Mouse (Mus musculus): ENCODE measurements around the gene B4galt3. TPM values are rescaled to one million over a fixed set of nuclear protein-coding genes. Genes with fewer than 3 reads are reported as not detected.
A peak's percentile ranks its signal among the peaks of the same experiment; 100 is the strongest.

The B4galt3 gene
- polyA plus RNA-seq, 1 experiment from 2014 or later, result 80.6 TPM

DNA sequence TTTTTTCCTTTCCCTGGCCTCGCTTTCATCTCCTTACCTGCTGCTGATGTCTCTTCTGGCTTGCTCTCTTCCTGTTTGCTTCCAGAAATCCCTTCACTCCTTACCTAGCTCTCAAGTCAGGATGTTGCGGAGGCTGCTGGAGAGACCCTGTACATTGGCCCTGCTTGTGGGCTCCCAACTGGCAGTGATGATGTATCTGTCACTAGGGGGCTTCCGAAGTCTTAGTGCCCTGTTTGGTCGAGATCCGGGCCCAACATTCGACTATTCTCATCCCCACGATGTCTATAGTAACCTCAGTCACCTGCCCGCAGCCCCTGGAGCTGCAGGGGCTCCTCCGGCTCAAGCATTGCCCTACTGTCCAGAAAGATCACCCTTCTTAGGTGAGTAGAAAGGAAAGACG, 1.5 kb downstream of the B4galt3 start:
- Histone ChIP-seq H3K36me3 (peaks cover 41% of the 10 kb centered on the region), H3K4me2 (replicated peaks) (no peak overlapping the region), H3K4me1 (peaks cover 11% of the 10 kb centered on the region), H3K9ac (replicated peaks) (no peak overlapping the region), H3K4me3 (no peak overlapping the region), H3K27ac (replicated peaks) (no peak overlapping the region), H3K9me3 (no peaks in the 10 kb centered on the region), H3K27me3 (no peaks in the 10 kb centered on the region)
- 83% methylated on average over 10 of the region's 10 CpGs for WGBS
- ATAC-seq (ENCODE audit: low FRiP score, low read depth), result no peak

DNA sequence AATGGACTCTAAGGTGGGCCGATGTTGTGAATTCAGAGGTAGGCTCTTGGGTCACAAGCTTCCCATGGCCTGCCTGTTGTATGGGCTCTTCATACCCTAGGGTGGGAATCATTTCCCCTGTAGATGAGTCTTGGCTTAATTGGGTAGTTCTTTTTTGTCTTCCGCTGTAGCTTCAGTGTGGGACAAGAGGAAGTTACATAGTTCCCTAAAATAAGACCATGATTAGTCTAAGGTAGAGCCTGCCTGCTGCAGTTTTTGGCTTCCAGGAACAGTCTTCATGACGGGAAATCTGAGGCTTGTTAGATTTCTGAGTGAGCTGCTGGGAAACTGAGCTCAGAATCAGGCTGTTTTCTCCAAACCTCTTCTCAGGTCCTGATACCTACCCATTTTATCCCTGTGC, 2.0 kb downstream of the B4galt3 start:
- Histone ChIP-seq H3K9me3 (no peaks in the 10 kb centered on the region), H3K9ac (replicated peaks) (no peak overlapping the region), H3K27me3 (no peaks in the 10 kb centered on the region), H3K27ac (replicated peaks) (no peak overlapping the region), H3K36me3 (peaks cover 46% of the 10 kb centered on the region), H3K4me1 (peaks cover 11% of the 10 kb centered on the region), H3K4me2 (replicated peaks) (no peak overlapping the region), H3K4me3 (no peak overlapping the region)
- no peak for ATAC-seq (ENCODE audit: low FRiP score, low read depth)
- WGBS, result 92% methylated on average over 3 of the region's 3 CpGs

DNA sequence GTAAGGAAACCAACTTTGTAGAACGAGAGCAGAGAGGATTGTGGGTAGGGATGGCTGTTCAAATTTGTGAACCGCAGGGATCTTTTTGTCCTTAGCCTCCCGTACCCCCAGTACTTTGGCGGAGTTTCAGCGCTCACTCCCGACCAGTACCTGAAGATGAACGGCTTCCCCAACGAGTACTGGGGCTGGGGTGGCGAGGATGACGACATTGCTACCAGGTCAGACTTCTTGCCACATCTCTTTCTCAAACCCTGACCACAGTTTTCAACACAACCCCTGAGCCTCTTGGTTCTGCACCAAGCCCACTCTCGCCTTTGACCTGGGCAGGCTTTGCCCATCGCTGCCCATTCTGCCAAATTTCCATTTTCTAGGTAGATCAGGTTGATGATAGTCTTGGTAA, 4.0 kb downstream of the B4galt3 start:
- Histone ChIP-seq H3K9ac (replicated peaks) (no peak overlapping the region), H3K4me1 (peaks cover 11% of the 10 kb centered on the region), H3K27me3 (no peaks in the 10 kb centered on the region), H3K36me3 (peaks cover 63% of the 10 kb centered on the region), H3K9me3 (no peaks in the 10 kb centered on the region), H3K4me2 (replicated peaks) (no peak overlapping the region), H3K4me3 (no peak overlapping the region), H3K27ac (replicated peaks) (no peak overlapping the region)
- 90% methylated on average over 12 of the region's 12 CpGs for WGBS
- no peak for ATAC-seq (ENCODE audit: low FRiP score, low read depth)

DNA sequence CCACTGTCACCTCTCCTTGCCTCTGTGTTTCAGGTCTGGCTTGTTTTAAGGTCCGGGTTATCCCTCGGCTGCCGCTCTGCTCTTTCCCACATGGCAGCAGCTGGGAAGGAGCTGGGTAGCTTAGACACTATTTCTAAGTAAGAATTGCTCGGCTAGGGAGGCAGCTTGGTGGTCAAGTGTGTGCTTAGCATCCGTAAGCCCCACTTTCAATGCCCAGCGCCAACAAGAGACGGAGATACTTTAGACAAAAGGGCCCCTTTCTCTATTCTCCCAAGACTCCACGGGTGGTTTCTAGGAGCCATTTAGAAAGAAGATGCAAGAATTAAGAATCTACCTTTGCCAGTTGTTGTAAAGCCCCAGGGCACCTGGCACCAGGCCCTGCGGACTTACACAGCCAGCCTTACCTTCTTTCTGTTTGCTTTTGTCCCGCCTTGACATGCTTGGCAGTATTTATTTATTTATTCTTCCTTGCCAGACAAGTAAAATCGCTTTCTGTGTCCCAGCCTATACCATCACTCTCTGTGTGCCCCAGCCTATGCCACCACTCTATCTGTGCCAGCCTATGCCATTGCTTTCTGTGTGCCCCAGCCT, 5.1 kb downstream of the B4galt3 start:
- ATAC-seq (ENCODE audit: low FRiP score, low read depth), result no peak
- peaks cover 63% of the 10 kb centered on the region for H3K36me3 ChIP-seq
- WGBS, result 84% methylated on average over 11 of the region's 11 CpGs
- no peak overlapping the region for H3K4me3 ChIP-seq
- no peak overlapping the region for H3K9ac ChIP-seq (replicated peaks)
- no peak overlapping the region for H3K4me2 ChIP-seq (replicated peaks)
- H3K27me3 ChIP-seq, result no peaks in the 10 kb centered on the region
- H3K27ac ChIP-seq (replicated peaks), result no peak overlapping the region
- H3K4me1 ChIP-seq, result peaks cover 18% of the 10 kb centered on the region
- H3K9me3 ChIP-seq, result no peaks in the 10 kb centered on the region

DNA sequence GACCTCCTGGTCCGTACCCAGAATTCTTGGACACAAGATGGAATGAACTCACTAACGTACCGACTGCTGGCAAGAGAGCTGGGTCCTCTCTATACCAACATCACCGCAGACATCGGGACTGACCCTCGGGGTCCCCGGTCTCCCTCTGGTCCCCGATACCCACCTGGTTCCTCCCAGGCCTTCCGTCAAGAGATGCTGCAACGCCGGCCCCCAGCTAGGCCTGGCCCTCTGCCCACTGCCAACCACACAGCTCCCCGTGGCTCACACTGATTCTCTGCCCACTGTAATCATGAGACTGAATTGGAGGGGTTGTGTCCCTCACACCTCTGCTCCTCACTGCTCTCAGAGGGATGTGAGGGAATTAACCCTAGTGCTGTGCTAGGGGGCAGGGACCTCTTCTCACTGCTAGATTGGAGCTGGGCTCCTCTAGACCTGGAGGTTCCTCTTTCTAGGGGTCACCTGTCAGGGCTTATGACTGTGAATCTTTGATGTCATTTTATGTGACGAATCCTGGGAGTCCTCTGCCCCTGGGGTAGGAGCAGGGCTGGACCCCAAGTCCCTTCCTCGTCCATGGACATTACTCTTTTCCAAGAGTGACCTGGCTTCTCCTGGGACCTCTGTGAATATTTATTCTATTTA, 6.1 kb downstream of the B4galt3 start:
- no peak overlapping the region for H3K4me2 ChIP-seq (replicated peaks)
- H3K9me3 ChIP-seq, result no peaks in the 10 kb centered on the region
- H3K27me3 ChIP-seq, result no peaks in the 10 kb centered on the region
- WGBS, result 91% methylated on average over 14 of the region's 14 CpGs
- H3K27ac ChIP-seq (replicated peaks), result no peak overlapping the region
- no peak overlapping the region for H3K9ac ChIP-seq (replicated peaks)
- ATAC-seq (ENCODE audit: low FRiP score, low read depth), result no peak
- peaks cover 16% of the 10 kb centered on the region for H3K4me1 ChIP-seq
- H3K4me3 ChIP-seq, result no peak overlapping the region
- H3K36me3 ChIP-seq, result peaks cover 63% of the 10 kb centered on the region

DNA sequence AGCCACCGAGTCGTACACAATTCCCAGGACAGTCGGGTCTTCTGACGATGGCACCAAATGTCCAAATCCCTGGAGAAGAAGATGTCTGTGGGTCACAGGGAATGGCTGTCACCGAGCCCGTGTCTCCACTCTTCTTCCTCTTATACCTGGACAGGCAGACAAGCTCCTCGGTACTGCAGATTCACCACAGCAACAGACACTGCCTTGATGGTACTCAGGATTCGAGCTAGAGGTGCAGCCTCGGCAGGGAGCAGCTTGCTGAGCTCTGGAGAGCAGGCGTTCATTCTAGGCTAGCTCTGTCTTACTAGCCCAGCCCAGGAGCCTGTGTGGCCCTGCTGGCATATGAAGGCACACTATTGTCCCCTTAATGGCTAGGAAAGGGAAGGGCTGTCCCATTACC, 7.6 kb downstream of the B4galt3 start:
- H3K27me3 ChIP-seq, result no peaks in the 10 kb centered on the region
- H3K9ac ChIP-seq (replicated peaks), result no peak overlapping the region
- no peak overlapping the region for H3K27ac ChIP-seq (replicated peaks)
- no peak overlapping the region for H3K4me3 ChIP-seq
- H3K9me3 ChIP-seq, result no peaks in the 10 kb centered on the region
- no peak overlapping the region for H3K4me2 ChIP-seq (replicated peaks)
- peaks cover 65% of the 10 kb centered on the region for H3K36me3 ChIP-seq
- H3K4me1 ChIP-seq, result peaks cover 21% of the 10 kb centered on the region
- no peak for ATAC-seq (ENCODE audit: low FRiP score, low read depth)
- 85% methylated on average over 10 of the region's 10 CpGs for WGBS

DNA sequence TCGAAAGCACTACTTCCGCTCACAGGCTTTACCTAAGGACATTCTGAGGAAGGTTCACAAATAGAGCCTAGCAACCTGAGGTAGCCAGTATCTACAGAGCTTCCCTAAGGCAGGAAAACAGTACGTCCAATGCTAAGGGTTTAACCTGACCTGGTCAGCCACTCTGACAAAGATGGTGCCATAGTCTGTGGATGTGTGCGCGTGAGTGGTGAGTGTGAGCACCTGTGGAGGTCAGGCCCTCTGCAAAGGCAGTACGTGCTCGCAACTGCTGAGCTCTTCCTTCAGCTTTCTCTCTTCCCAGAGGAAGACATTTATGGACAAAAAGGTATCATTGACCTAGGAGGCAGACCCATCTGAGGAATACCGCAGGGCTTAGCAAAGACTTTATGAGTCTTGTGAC, 8.3 kb downstream of the B4galt3 start:
- no peak overlapping the region for H3K4me3 ChIP-seq
- no peak overlapping the region for H3K27ac ChIP-seq (replicated peaks)
- peaks cover 21% of the 10 kb centered on the region for H3K4me1 ChIP-seq
- H3K36me3 ChIP-seq, result peaks cover 66% of the 10 kb centered on the region
- no peak for ATAC-seq (ENCODE audit: low FRiP score, low read depth)
- no peak overlapping the region for H3K4me2 ChIP-seq (replicated peaks)
- H3K9me3 ChIP-seq, result no peaks in the 10 kb centered on the region
- H3K9ac ChIP-seq (replicated peaks), result no peak overlapping the region
- 92% methylated on average over 8 of the region's 8 CpGs for WGBS
- H3K27me3 ChIP-seq, result no peaks in the 10 kb centered on the region

DNA sequence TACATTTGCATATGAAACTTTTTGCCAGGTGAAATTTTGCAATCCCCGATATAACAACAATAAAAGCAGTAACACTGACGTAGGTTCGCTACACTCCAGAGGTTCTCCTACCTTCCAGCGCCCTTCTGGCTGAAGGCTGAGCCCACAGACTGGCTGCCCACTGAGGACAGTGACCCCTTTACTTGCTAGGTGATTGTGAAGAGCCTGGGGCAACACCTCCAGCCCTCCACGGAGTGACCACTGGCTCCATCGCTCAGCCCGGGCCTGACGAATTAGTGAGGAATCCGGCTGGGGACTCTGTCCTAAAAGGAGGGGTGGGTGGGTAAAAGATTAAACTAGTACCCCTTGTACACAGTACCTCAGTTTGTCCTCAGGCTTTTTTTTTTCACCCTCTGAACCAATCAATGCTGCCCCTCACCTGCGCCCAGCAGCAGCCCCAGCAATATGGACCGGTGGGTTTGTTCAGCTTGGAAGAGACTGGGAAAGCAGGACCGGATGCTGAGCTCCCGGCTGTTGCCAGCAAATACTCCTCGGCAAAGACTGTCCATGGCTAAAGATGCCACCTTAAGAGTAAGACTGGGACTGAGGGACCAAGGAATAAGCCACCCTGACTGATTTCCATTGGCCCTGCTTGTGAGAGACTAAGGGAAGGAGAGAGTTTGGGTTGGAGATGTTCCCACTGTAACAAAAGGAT, 9.0 kb downstream of the B4galt3 start:
- 87% methylated on average over 14 of the region's 14 CpGs for WGBS
- H3K27ac ChIP-seq (replicated peaks), result no peak overlapping the region
- no peaks in the 10 kb centered on the region for H3K27me3 ChIP-seq
- no peak for ATAC-seq (ENCODE audit: low FRiP score, low read depth)
- H3K9me3 ChIP-seq, result no peaks in the 10 kb centered on the region
- H3K4me3 ChIP-seq, result no peak overlapping the region
- peaks cover 21% of the 10 kb centered on the region for H3K4me1 ChIP-seq
- peak overlapping the region; percentile 77; the same call in 1 of the 2 replicates for H3K9ac ChIP-seq (replicated peaks)
- H3K4me2 ChIP-seq (replicated peaks), result no peak overlapping the region
- peaks cover 65% of the 10 kb centered on the region for H3K36me3 ChIP-seq

DNA sequence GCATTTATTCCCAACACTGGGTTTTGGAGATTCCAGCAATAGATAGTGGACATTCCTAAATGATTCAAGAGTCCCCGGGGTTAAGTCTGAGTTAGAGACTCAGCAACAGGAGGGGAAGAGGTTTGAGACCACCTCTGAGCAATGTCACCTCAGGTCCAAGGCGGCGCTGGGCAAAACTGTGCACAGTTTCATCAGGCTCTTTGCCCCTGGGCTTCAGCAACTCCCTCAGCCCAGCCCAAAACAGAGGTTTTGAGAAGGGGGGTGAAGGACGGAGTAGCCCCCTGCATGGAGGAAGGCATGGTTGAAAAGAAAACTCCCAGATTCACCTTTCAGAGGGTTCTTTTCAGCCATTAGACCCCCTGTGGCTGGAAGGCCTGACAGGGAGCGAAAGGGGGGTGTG, 9.6 kb downstream of the B4galt3 start:
- Histone ChIP-seq H3K36me3 (peaks cover 64% of the 10 kb centered on the region), H3K9ac (replicated peaks) (peak overlapping the region; percentile 77), H3K4me3 (peak overlapping the region; percentile 68), H3K27ac (replicated peaks) (no peak overlapping the region; the same call in 1 of the 2 replicates), H3K4me2 (replicated peaks) (peak overlapping the region; percentile 85), H3K27me3 (no peaks in the 10 kb centered on the region), H3K9me3 (no peaks in the 10 kb centered on the region), H3K4me1 (peaks cover 21% of the 10 kb centered on the region)
- WGBS, result 57% methylated on average over 5 of the region's 5 CpGs
- ATAC-seq (ENCODE audit: low FRiP score, low read depth), result no peak

DNA sequence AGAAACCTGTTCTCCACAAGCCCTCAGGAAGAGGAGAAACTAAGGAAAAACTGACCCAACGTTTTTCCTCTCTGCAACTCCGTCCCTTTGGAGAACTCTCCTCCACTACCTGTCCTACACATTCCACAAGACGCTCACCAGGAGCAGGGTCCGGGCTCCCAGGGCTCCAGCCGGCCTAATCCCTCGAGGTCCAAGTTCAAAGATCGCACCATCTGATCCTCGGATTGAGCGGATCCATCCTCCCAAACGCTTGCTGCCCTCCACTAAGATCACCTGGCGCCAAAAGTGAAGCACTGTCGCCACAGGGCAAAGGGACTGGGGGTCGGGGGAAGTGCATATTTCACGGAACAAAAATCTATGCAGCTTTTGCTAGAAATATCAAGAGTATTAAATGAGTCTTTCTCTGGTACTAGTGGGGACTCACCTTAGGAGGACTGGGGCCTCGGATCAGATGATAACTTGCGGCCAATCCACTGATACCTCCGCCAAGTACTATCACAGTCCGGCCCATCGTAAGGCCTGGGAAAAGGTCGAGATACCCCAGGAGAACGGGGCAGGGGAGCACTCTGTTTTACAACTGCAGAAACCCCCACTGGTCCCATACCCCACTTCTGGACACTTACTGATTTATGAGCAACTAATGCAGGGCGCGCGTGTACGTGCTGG, 10.3 kb downstream of the B4galt3 start:
- H3K36me3 ChIP-seq, result peaks cover 64% of the 10 kb centered on the region
- H3K4me3 ChIP-seq, result peak overlapping the region; percentile 68
- 2% methylated on average over 25 of the region's 25 CpGs for WGBS
- H3K4me2 ChIP-seq (replicated peaks), result peak overlapping the region; percentile 85
- no peaks in the 10 kb centered on the region for H3K9me3 ChIP-seq
- no peaks in the 10 kb centered on the region for H3K27me3 ChIP-seq
- H3K27ac ChIP-seq (replicated peaks), result peak overlapping the region; percentile 15; the same call in 1 of the 2 replicates
- ATAC-seq (ENCODE audit: low FRiP score, low read depth), result peak; percentile 16; the same call in 1 of the 2 replicates
- H3K4me1 ChIP-seq, result peaks cover 21% of the 10 kb centered on the region
- H3K9ac ChIP-seq (replicated peaks), result peak overlapping the region; percentile 77

DNA sequence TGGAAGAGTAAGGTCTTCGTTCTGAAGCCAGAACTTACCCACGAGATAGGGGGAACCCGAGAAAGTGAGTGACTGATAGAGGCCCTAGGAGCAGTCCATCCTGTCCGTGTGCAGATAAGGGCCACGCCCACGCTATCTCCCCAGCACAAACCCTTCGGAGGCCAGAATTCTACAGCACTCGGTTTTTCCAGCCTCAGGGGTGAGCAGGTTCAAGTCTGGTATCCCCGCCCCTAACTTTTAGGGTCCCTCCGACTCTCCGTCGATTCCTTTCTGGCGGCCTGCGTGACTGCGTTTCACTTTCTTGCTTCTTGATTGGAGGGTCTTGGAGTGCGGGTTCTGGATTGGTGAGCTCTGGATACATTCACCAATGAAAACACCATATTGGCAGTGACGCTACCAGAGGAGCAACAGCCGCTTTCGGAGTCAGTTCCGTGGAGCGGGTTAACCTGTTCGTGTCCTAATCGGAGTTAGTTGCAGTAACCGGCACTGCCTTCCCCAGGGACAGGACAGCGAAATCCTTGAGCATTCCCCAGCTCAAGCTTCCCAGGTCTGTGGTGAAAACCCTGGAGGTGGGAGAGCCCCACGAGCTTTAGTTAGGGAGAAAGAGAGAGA, 10.9 kb downstream of the B4galt3 start, which contains the start of gene Ppox:
TSS of gene Ppox (minus strand) at position 271 of the 612 bp plus-strand sequence.
- Histone ChIP-seq H3K27me3 (no peaks in the 10 kb centered on the region), H3K27ac (replicated peaks) (peak within 1 kb of the TSS; percentile 69), H3K9ac (replicated peaks) (peak within 1 kb of the TSS; percentile 77), H3K9me3 (no peaks in the 10 kb centered on the region), H3K4me3 (peak within 1 kb of the TSS; percentile 68), H3K4me1 (peaks cover 22% of the 10 kb centered on the region), H3K36me3 (peaks cover 64% of the 10 kb centered on the region), H3K4me2 (replicated peaks) (peak within 1 kb of the TSS; percentile 85)
- under 1% methylated on average over 26 of the region's 26 CpGs for WGBS
- peak; percentile 98 for ATAC-seq (ENCODE audit: low FRiP score, low read depth)

All from midbrain, embryonic 12.5 days (tissue).